Mouse (Mus musculus): ENCODE data around the gene Svs5. TPM values are rescaled to one million over a fixed set of nuclear protein-coding genes. Genes with fewer than 3 reads are reported as not detected.

The Svs5 gene
- polyA plus RNA-seq, 1 experiment from 2014 or later, result not detected

- Histone ChIP-seq H3K27me3 (ENCODE audit: low read depth, poor library complexity, severe bottlenecking) (peaks cover 18% of the 10 kb centered on the region), H3K9me3 (replicated peaks) (no peaks in the 10 kb centered on the region), H3K27ac (no peak overlapping the region), H3K36me3 (no peaks in the 10 kb centered on the region), H3K4me1 (no peaks in the 10 kb centered on the region), H3K4me3 (no peak overlapping the region)
- 74% methylated on average over 5 of the region's 5 CpGs for WGBS
- DNase-seq (ENCODE audit: low spot score), result no peak
These were observed 27.1 kb downstream of the Svs5 start for GRCm38 (mm10) chr2:164359668-164360067.

GRCm38 (mm10) chr2:164360974-164361657 lies 28.6 kb downstream of the Svs5 start:
- Histone ChIP-seq H3K36me3 (no peaks in the 10 kb centered on the region), H3K27ac (no peak overlapping the region), H3K4me3 (no peak overlapping the region), H3K4me1 (no peaks in the 10 kb centered on the region), H3K9me3 (replicated peaks) (no peaks in the 10 kb centered on the region), H3K27me3 (ENCODE audit: low read depth, poor library complexity, severe bottlenecking) (peaks cover 16% of the 10 kb centered on the region)
- DNase-seq (ENCODE audit: low spot score), result no peak
- 35% methylated on average over 13 of the region's 13 CpGs for WGBS

- H3K4me3 ChIP-seq, result no peak overlapping the region
- H3K36me3 ChIP-seq, result no peaks in the 10 kb centered on the region
- no peak for DNase-seq (ENCODE audit: low spot score)
- no peaks in the 10 kb centered on the region for H3K9me3 ChIP-seq (replicated peaks)
- 0 out of 2 replicates have a peak, but pooled peaks cover 2% of the 10 kb centered on the region for H3K4me1 ChIP-seq
- H3K27ac ChIP-seq, result no peak overlapping the region
- WGBS, result 85% methylated on average over 3 of the region's 3 CpGs
- 0 out of 2 replicates have a peak, but pooled peaks cover 3% of the 10 kb centered on the region for H3K27me3 ChIP-seq (ENCODE audit: low read depth, poor library complexity, severe bottlenecking)
These were observed 34.4 kb downstream of the Svs5 start for GRCm38 (mm10) chr2:164366947-164367346.

- 0 out of 2 replicates have a peak, but pooled peaks cover 2% of the 10 kb centered on the region for H3K4me1 ChIP-seq
- no peaks in the 10 kb centered on the region for H3K27me3 ChIP-seq (ENCODE audit: low read depth, poor library complexity, severe bottlenecking)
- no peaks in the 10 kb centered on the region for H3K9me3 ChIP-seq (replicated peaks)
- no peak overlapping the region for H3K27ac ChIP-seq
- DNase-seq (ENCODE audit: low spot score), result no peak
- WGBS, result 88% methylated on average over 6 of the region's 6 CpGs
- H3K4me3 ChIP-seq, result no peak overlapping the region
- no peaks in the 10 kb centered on the region for H3K36me3 ChIP-seq
These were observed 36.1 kb downstream of the Svs5 start for GRCm38 (mm10) chr2:164368620-164369105.

GRCm38 (mm10) chr2:164371371-164371770 lies 38.8 kb downstream of the Svs5 start:
- no peak for DNase-seq (ENCODE audit: low spot score)
- H3K4me3 ChIP-seq, result no peak overlapping the region
- H3K9me3 ChIP-seq (replicated peaks), result no peaks in the 10 kb centered on the region
- H3K27ac ChIP-seq, result no peak overlapping the region
- no peaks in the 10 kb centered on the region for H3K36me3 ChIP-seq
- 0 out of 2 replicates have a peak, but pooled peaks cover 2% of the 10 kb centered on the region for H3K4me1 ChIP-seq
- H3K27me3 ChIP-seq (ENCODE audit: low read depth, poor library complexity, severe bottlenecking), result no peaks in the 10 kb centered on the region
- WGBS, result 93% methylated on average over 3 of the region's 3 CpGs

GRCm38 (mm10) chr2:164372408-164373053 lies 40.0 kb downstream of the Svs5 start:
- Histone ChIP-seq H3K9me3 (replicated peaks) (no peaks in the 10 kb centered on the region), H3K36me3 (no peaks in the 10 kb centered on the region), H3K27ac (no peak overlapping the region), H3K4me3 (no peak overlapping the region), H3K4me1 (0 out of 2 replicates have a peak, but pooled peaks cover 2% of the 10 kb centered on the region), H3K27me3 (ENCODE audit: low read depth, poor library complexity, severe bottlenecking) (no peaks in the 10 kb centered on the region)
- no peak for DNase-seq (ENCODE audit: low spot score)
- 29% methylated on average over 3 of the region's 3 CpGs for WGBS

- Histone ChIP-seq H3K36me3 (no peaks in the 10 kb centered on the region), H3K27me3 (ENCODE audit: low read depth, poor library complexity, severe bottlenecking) (no peaks in the 10 kb centered on the region), H3K27ac (no peak overlapping the region), H3K4me1 (0 out of 2 replicates have a peak, but pooled peaks cover 2% of the 10 kb centered on the region), H3K4me3 (no peak overlapping the region), H3K9me3 (replicated peaks) (no peaks in the 10 kb centered on the region)
- no peak for DNase-seq (ENCODE audit: low spot score)
- WGBS, result 57% methylated on average over 4 of the region's 4 CpGs
These were observed 40.6 kb downstream of the Svs5 start for GRCm38 (mm10) chr2:164373187-164373586.

GRCm38 (mm10) chr2:164377478-164378426 lies 45.2 kb downstream of the Svs5 start:
- Histone ChIP-seq H3K27me3 (ENCODE audit: low read depth, poor library complexity, severe bottlenecking) (no peaks in the 10 kb centered on the region), H3K4me3 (no peak overlapping the region), H3K4me1 (no peaks in the 10 kb centered on the region), H3K27ac (no peak overlapping the region), H3K9me3 (replicated peaks) (no peaks in the 10 kb centered on the region), H3K36me3 (no peaks in the 10 kb centered on the region)
- 91% methylated on average over 15 of the region's 15 CpGs for WGBS
- DNase-seq (ENCODE audit: low spot score), result no peak

GRCm38 (mm10) chr2:164381726-164382125 lies 49.2 kb downstream of the Svs5 start:
- H3K4me1 ChIP-seq, result peaks cover 11% of the 10 kb centered on the region
- peaks cover 5% of the 10 kb centered on the region for H3K27me3 ChIP-seq (ENCODE audit: low read depth, poor library complexity, severe bottlenecking)
- H3K36me3 ChIP-seq, result no peaks in the 10 kb centered on the region
- H3K27ac ChIP-seq, result no peak overlapping the region
- H3K9me3 ChIP-seq (replicated peaks), result no peaks in the 10 kb centered on the region
- no peak overlapping the region for H3K4me3 ChIP-seq
- DNase-seq (ENCODE audit: low spot score), result no peak
- 79% methylated on average over 8 of the region's 8 CpGs for WGBS

GRCm38 (mm10) chr2:164382971-164383370 lies 50.4 kb downstream of the Svs5 start:
- peaks cover 11% of the 10 kb centered on the region for H3K4me1 ChIP-seq

More at GRCm38 (mm10) chr2:164382971-164383370, 50.4 kb downstream of the Svs5 start:
- H3K4me3 ChIP-seq, result no peak overlapping the region
- H3K27ac ChIP-seq, result no peak overlapping the region
- no peaks in the 10 kb centered on the region for H3K9me3 ChIP-seq (replicated peaks)
- no peaks in the 10 kb centered on the region for H3K36me3 ChIP-seq
- H3K27me3 ChIP-seq (ENCODE audit: low read depth, poor library complexity, severe bottlenecking), result peaks cover 18% of the 10 kb centered on the region
- WGBS, result 83% methylated on average over 3 of the region's 3 CpGs
- DNase-seq (ENCODE audit: low spot score), result no peak

Measured in limb, embryonic 10.5 days (tissue).